14 mouse cellular contexts compared by ENCODE assay signal in the genomic region with DNA sequence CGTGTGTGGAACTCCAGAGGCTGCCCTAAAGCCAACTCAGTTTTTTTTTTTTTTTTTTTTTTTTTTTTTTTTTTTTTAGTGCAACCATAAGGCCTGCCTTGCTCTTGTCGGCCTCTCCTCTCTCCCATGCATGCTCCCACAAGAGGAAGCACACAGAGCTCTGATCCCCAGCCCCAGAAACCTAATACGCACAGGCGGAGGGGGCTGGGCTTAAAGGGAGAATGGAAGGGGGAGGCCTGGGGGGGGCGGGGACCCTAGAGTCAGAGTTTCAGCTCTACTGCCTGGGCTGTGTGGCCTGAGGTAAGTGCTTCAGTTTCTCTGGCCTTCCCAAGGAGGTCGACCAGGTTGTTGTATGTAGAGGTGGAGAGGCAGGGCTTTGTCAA. TPM values are rescaled to one million over a fixed set of nuclear protein-coding genes. Genes with fewer than 3 reads are reported as not detected.
DNase-seq lines count a peak whose midpoint lies in the region; ATAC-seq lines count a peak whose summit lies in the region.
"Had no signal": no experiment of that assay in that cellular context is flagged by ENCODE, and none has a peak within 500 bp of the region (broad histone marks: within the 10 kb centered on the region; RNA-seq: fewer than 3 reads in every experiment).

No protein-coding gene starts in this region.

- H3K4me1 ChIP-seq in kidney, embryonic 16.5 days (ENCODE audit: insufficient read depth, low read length), result peaks cover 37% of the 10 kb centered on the region
- peaks cover 69% of the 10 kb centered on the region for H3K4me1 ChIP-seq in limb, embryonic 11.5 days (ENCODE audit: control insufficient read depth, insufficient read depth, low read length)

- DNase-seq in embryo, embryonic 10 days (ENCODE audit: low spot score), result peak; percentile 50
- DNase-seq in embryo, embryonic 9.5 days (ENCODE audit: extremely low spot score), result no peak
- DNase-seq in kidney, postnatal 4 days, result no peak
- DNase-seq in embryo, embryonic 11 days, result peak; percentile 64
- peak; percentile 55 for DNase-seq in limb, embryonic 11.5 days (ENCODE audit: low spot score)
- no peak for DNase-seq in spleen, postnatal 14 days (ENCODE audit: low spot score in 2 of 2)
- no peak for DNase-seq in thymus, postnatal 4 days
- DNase-seq: cerebellum, postnatal 14 days; left cerebral cortex, postnatal 4 days; right cerebral cortex, postnatal 4 days had no signal

- no peak overlapping the region for H3K4me2 ChIP-seq in kidney, embryonic 16.5 days (replicated peaks; ENCODE audit: low read depth, low read length)
- no peak overlapping the region for H3K4me2 ChIP-seq in limb, embryonic 11.5 days (ENCODE audit: low read depth, severe bottlenecking)
- H3K4me2 ChIP-seq: heart, embryonic 11.5 days had no signal

- no peak overlapping the region for H3K4me3 ChIP-seq in kidney, embryonic 16.5 days (ENCODE audit: low read length)
- H3K4me3 ChIP-seq in limb, embryonic 11.5 days (ENCODE audit: low read depth, low read length), result no peak overlapping the region

- H3K27ac ChIP-seq in kidney, embryonic 16.5 days (ENCODE audit: low read length), result peak overlapping the region; percentile 50; the same call in 1 of the 2 replicates
- peak overlapping the region; percentile 81; the same call in 1 of the 2 replicates for H3K27ac ChIP-seq in limb, embryonic 11.5 days (replicated peaks; ENCODE audit: low read depth, low read length)

- peaks cover 15% of the 10 kb centered on the region for H3K27me3 ChIP-seq in kidney, embryonic 16.5 days (ENCODE audit: insufficient read depth, low read length)
- no peaks in the 10 kb centered on the region for H3K27me3 ChIP-seq in limb, embryonic 11.5 days (ENCODE audit: control insufficient read depth, insufficient read depth, low read length)

- peak; percentile 0; the same call in 1 of the 2 replicates for ATAC-seq in kidney, embryonic 16.5 days (ENCODE audit: low FRiP score, low TSS enrichment)
- peak; percentile 41; the same call in 1 of the 2 replicates for ATAC-seq in limb, embryonic 11.5 days (ENCODE audit: insufficient number of reproducible peaks, low FRiP score, low TSS enrichment, low read depth)
- ATAC-seq: activated CD4-positive, CD25-positive, alpha-beta regulatory T cell, adult 4 months had no signal

- no peak overlapping the region for H3K9ac ChIP-seq in kidney, embryonic 16.5 days (replicated peaks; ENCODE audit: low read length)
- peak overlapping the region; percentile 28; the same call in 1 of the 2 replicates for H3K9ac ChIP-seq in limb, embryonic 11.5 days (ENCODE audit: low read length)

- H3K36me3 ChIP-seq in kidney, embryonic 16.5 days (ENCODE audit: insufficient read depth, low read length), result no peaks in the 10 kb centered on the region
- no peaks in the 10 kb centered on the region for H3K36me3 ChIP-seq in limb, embryonic 11.5 days (ENCODE audit: control insufficient read depth, insufficient read depth, low read length)
- H3K36me3 ChIP-seq: G1E had no signal

- no peaks in the 10 kb centered on the region for H3K9me3 ChIP-seq in kidney, embryonic 16.5 days (ENCODE audit: low read length)
- H3K9me3 ChIP-seq in limb, embryonic 11.5 days (ENCODE audit: control insufficient read depth, low read length), result no peaks in the 10 kb centered on the region

- WGBS in kidney, embryonic 16.5 days, result 39% methylated on average over 6 of the region's 6 CpGs
- WGBS in limb, embryonic 11.5 days, result 18% methylated on average over 6 of the region's 6 CpGs

RNA-seq across cellular contexts. Expression of a gene that starts 6.0 kb away (rescaled TPM):
- polyA plus RNA-seq in kidney, embryonic 16.5 days (2015; fragmentation: Nextera tagmentation; extraction: Ambion mirVana), result 3.8 and 4.4 TPM in 2 replicates
- 2.8 and 3.5 TPM in 2 replicates for polyA plus RNA-seq in limb, embryonic 11.5 days (2014; fragmentation: Nextera tagmentation; extraction: Ambion mirVana)
- polyA plus RNA-seq: activated CD4-positive, CD25-positive, alpha-beta regulatory T cell, adult 4 months; G1E had no signal

RNA-seq across cellular contexts. Expression of a gene that starts 45.5 kb away (rescaled TPM):
- 3.7 TPM in 2 replicates for polyA plus RNA-seq in kidney, embryonic 16.5 days (2015; fragmentation: Nextera tagmentation; extraction: Ambion mirVana)
- polyA plus RNA-seq in limb, embryonic 11.5 days (2014; fragmentation: Nextera tagmentation; extraction: Ambion mirVana), result 1.6 and 2.0 TPM in 2 replicates
- polyA plus RNA-seq: activated CD4-positive, CD25-positive, alpha-beta regulatory T cell, adult 4 months; G1E had no signal

Comparison
In these comparisons a context has a peak if more than half of its experiments do, and no peak if none do; other contexts are left out.
1. DNase-seq: peak in embryo, embryonic 10 days (single experiment), embryo, embryonic 11 days (single experiment) and limb, embryonic 11.5 days (single experiment); none in embryo, embryonic 9.5 days (single experiment), kidney, postnatal 4 days (0 of 2), spleen, postnatal 14 days (0 of 2) and thymus, postnatal 4 days (single experiment).